Mouse (Mus musculus): ENCODE results near the gene 1300017J02Rik.

DNA sequence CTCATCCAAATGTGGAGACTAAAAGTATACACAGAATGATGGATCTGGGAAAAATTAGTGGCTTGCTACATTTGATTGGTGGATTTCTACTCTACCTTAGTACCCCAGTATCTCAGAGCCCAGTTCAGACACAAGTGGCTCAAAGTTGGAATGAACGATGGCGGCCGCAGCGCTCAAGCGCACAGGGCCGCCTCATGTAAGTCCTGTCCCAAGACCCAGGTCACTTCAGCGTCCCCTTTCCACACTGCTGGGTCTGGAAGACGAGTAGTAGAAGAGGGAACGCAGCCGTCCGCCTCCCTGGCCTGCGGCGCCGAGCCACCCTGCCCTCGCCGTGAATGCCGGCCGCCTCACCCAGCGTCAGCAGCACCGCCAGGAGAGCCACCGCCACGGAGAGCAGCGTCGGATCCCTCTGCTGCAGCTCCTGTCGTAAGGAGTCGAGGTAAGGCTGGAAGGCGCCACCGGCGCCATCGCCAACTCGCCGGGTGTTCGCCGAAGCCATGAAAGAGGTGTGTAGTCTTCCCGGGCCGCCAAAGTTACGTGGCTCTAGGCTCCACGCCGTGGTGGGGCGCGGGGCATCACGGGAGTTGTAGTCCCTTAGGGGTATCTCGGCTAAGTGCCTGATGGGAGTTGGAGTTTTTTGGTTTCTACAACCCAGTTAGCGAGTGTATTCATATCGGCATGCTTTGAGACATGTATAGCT, 103.2 kb downstream of the 1300017J02Rik start, which contains the start of gene Srprb:
- TF ChIP-seq CTCF (IDR thresholded peaks at IDR 0.05; ENCODE audit: low read depth) (0 out of 2 replicates have a peak, but pooled peaks have one; percentile 4), EP300 (optimal IDR thresholded peaks at IDR 0.05) (no peak)
